Mouse (Mus musculus): ENCODE data around the gene Colec11. TPM values are rescaled to one million over a fixed set of nuclear protein-coding genes. Genes with fewer than 3 reads are reported as not detected.

Colec11 gene
- total and polyA plus RNA-seq, 3 experiments = 0.54 to 0.74 TPM; not detected in 1

GRCm38 (mm10) chr12:28598526-28598991, 24.6 kb downstream of the Colec11 start:
- H3K36me3 ChIP-seq (ENCODE audit: control insufficient read depth in 1 of 2, insufficient read depth in 2 of 2, low read length in 2 of 2) = peaks cover 0 to 15% of the 10 kb centered on the region in 2 experiments; a peak in 2 of 4 replicates
- TF ChIP-seq RCOR1 (IDR thresholded peaks at IDR 0.05; ENCODE audit: low read depth, low read length) (0 out of 2 replicates have a peak, but pooled peaks have one; percentile 28), RAD21 (IDR thresholded peaks at IDR 0.05; ENCODE audit: low read depth, low read length) (no peak), USF2 (IDR thresholded peaks at IDR 0.05; ENCODE audit: borderline replicate concordance in 1 of 2, insufficient read depth in 1 of 2, low read depth in 1 of 2, low read length in 2 of 2) (0 out of 4 replicates have a peak, but pooled peaks of 1 of the 2 experiments have one; percentile 15), ETS1 (IDR thresholded peaks at IDR 0.05; ENCODE audit: low read depth, low read length) (peak; percentile 42; the same call in 1 of the 2 replicates), KAT2A (conservative IDR thresholded peaks at IDR 0.05; ENCODE audit: low read depth, low read length) (0 out of 2 replicates have a peak, but pooled peaks have one; percentile 28), MAZ (IDR thresholded peaks at IDR 0.05; ENCODE audit: low read depth, low read length) (no peak), TCF12 (IDR thresholded peaks at IDR 0.05; ENCODE audit: low read depth, low read length) (peak; percentile 50; the same call in 1 of the 2 replicates), MAX (IDR thresholded peaks at IDR 0.05; ENCODE audit: low read length) (peak; percentile 61; the same call in 1 of the 2 replicates), BHLHE40 (IDR thresholded peaks at IDR 0.05; ENCODE audit: borderline replicate concordance, low read depth, low read length) (peak; percentile 75; the same call in 1 of the 2 replicates), USF1 (IDR thresholded peaks at IDR 0.05; ENCODE audit: low read depth, low read length) (peak; percentile 64; the same call in 1 of the 2 replicates), EP300 (IDR thresholded peaks at IDR 0.05; ENCODE audit: low read depth in 1 of 2, low read length in 2 of 2) (peak; percentile 60 to 64), NELFE (IDR thresholded peaks at IDR 0.05; ENCODE audit: low read depth, low read length) (no peak), CHD2 (IDR thresholded peaks at IDR 0.05; ENCODE audit: low read length) (no peak), MXI1 (IDR thresholded peaks at IDR 0.05; ENCODE audit: low read depth, low read length) (peak; percentile 67), TBP (IDR thresholded peaks at IDR 0.05; ENCODE audit: low read depth, low read length) (0 out of 2 replicates have a peak, but pooled peaks have one; percentile 35), GABPA (IDR thresholded peaks at IDR 0.05; ENCODE audit: low read depth, low read length) (no peak), SIN3A (IDR thresholded peaks at IDR 0.05; ENCODE audit: low read length) (peak; percentile 55), POLR2AphosphoS2 (IDR thresholded peaks at IDR 0.05; ENCODE audit: low read length) (peak; percentile 48; the same call in 1 of the 2 replicates)

DNA sequence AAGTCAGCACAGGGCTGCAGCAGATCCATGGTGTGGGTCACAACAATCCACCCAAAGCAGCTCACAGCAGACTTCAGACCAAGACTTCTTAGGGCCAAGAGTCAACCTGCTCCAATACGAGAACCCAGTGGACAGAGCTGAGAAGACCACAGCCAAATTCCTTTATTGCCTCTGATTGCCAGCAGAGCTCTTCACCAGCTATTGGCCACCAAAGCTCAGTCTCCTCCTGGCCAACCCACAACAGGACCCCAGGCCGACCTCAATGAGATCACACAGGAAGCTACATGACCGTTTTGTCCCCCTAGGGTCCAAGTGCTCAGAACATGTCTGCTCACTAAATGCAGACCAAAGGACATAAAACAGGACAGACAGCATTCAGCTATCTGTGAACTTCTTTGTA, 25.1 kb downstream of the Colec11 start:
- Histone ChIP-seq H3K4me1 (ENCODE audit: control insufficient read depth in 1 of 2, insufficient read depth in 2 of 2, low read length in 2 of 2) (peaks cover 18 to 36% of the 10 kb centered on the region in 2 experiments), H3K27ac (ENCODE audit: control insufficient read depth, low read depth, low read length) (peak overlapping the region; percentile 93), H3K4me3 (ENCODE audit: control insufficient read depth in 1 of 2, insufficient read depth in 1 of 2, low read depth in 2 of 2, low read length in 2 of 2) (peak overlapping the region; percentile 41 to 53), H3K36me3 (ENCODE audit: control insufficient read depth in 1 of 2, insufficient read depth in 2 of 2, low read length in 2 of 2) (peaks cover 0 to 15% of the 10 kb centered on the region in 2 experiments; a peak in 2 of 4 replicates), H3K27me3 (ENCODE audit: control insufficient read depth in 1 of 2, insufficient read depth in 2 of 2, low read length in 2 of 2) (no peaks in the 10 kb centered on the region), H3K79me2 (ENCODE audit: control insufficient read depth, insufficient read depth, low read length, poor library complexity) (no peaks in the 10 kb centered on the region), H3K9me3 (replicated peaks; ENCODE audit: insufficient read depth, low read length) (no peaks in the 10 kb centered on the region), H3K9ac (ENCODE audit: control insufficient read depth, low read depth, low read length, poor library complexity, severe bottlenecking) (peak overlapping the region; percentile 61)
- TF ChIP-seq RAD21 (IDR thresholded peaks at IDR 0.05; ENCODE audit: low read depth, low read length) = no peak
- 0 out of 2 replicates have a peak, but pooled peaks have one; percentile 27 for TF ChIP-seq POLR2AphosphoS2 (IDR thresholded peaks at IDR 0.05; ENCODE audit: low read length)
- DNase-seq (ENCODE audit: low read depth, low spot score) = no peak

More at GRCm38 (mm10) chr12:28598526-28598991, 24.6 kb downstream of the Colec11 start:
- H3K27me3 ChIP-seq (ENCODE audit: control insufficient read depth in 1 of 2, insufficient read depth in 2 of 2, low read length in 2 of 2) = no peaks in the 10 kb centered on the region
- peak overlapping the region; percentile 93 for H3K27ac ChIP-seq (ENCODE audit: control insufficient read depth, low read depth, low read length)
- H3K4me3 ChIP-seq (ENCODE audit: control insufficient read depth in 1 of 2, insufficient read depth in 1 of 2, low read depth in 2 of 2, low read length in 2 of 2) = peak overlapping the region; percentile 41 to 53
- no peaks in the 10 kb centered on the region for H3K9me3 ChIP-seq (replicated peaks; ENCODE audit: insufficient read depth, low read length)
- peak; percentile 87 for DNase-seq (ENCODE audit: low read depth, low spot score)
- H3K9ac ChIP-seq (ENCODE audit: control insufficient read depth, low read depth, low read length, poor library complexity, severe bottlenecking) = peak overlapping the region; percentile 61
- peaks cover 18 to 36% of the 10 kb centered on the region in 2 experiments for H3K4me1 ChIP-seq (ENCODE audit: control insufficient read depth in 1 of 2, insufficient read depth in 2 of 2, low read length in 2 of 2)
- no peaks in the 10 kb centered on the region for H3K79me2 ChIP-seq (ENCODE audit: control insufficient read depth, insufficient read depth, low read length, poor library complexity)
